Mouse (Mus musculus) forebrain, embryonic 16.5 days (tissue): ENCODE data around the gene Mettl21e. TPM values are rescaled to one million over a fixed set of nuclear protein-coding genes. Genes with fewer than 3 reads are reported as not detected.

Experiments
- ATAC-seq: fragments of 200-750 bp; cut with Nextera tagmentation; 2 replicates; pipeline ENCODE4 v1.8.0; 2017; ENCODE audit warnings: mild to moderate bottlenecking, moderate library complexity
- H3K27ac ChIP-seq: fragments of 300-500 bp; sonication (generic); 2 replicates; pipeline ENCODE4 v1.5.1; 2014; ENCODE audit warnings: low read length, control low read depth
- H3K27me3 ChIP-seq: fragments of 300-500 bp; sonication (generic); replicated peaks from 2 replicates; pipeline ENCODE4 v1.6.1; 2014; ENCODE audit warnings: low read length; ENCODE audit not compliant: control insufficient read depth, insufficient read depth
- H3K36me3 ChIP-seq: fragments of 300-500 bp; sonication (generic); 2 replicates; pipeline ENCODE4 v1.6.1; 2014; ENCODE audit not compliant: control insufficient read depth, insufficient read depth
- H3K4me1 ChIP-seq: fragments of 300-500 bp; sonication (generic); replicated peaks from 2 replicates; pipeline ENCODE4 v1.6.1; 2014; ENCODE audit warnings: low read length; ENCODE audit not compliant: control insufficient read depth, insufficient read depth
- H3K4me2 ChIP-seq: fragments of 300-500 bp; sonication (generic); 2 replicates; pipeline ENCODE4 v1.6.1; 2014; ENCODE audit warnings: mild to moderate bottlenecking, low read length, control low read depth
- H3K4me3 ChIP-seq: fragments of 300-500 bp; sonication (generic); replicated peaks from 2 replicates; pipeline ENCODE4 v1.5.1; 2014; ENCODE audit warnings: mild to moderate bottlenecking, low read length, control low read depth
- H3K9ac ChIP-seq: fragments of 300-500 bp; sonication (generic); replicated peaks from 2 replicates; pipeline ENCODE4 v1.6.1; 2014; ENCODE audit warnings: low read depth, low read length, control low read depth
- H3K9me3 ChIP-seq: fragments of 300-500 bp; sonication (generic); 2 replicates; pipeline ENCODE4 v1.6.1; 2016; ENCODE audit warnings: low read length; ENCODE audit not compliant: control insufficient read depth
- WGBS: fragments of 180-500 bp; shearing (Covaris S2); extraction: QIAGEN DNeasy Blood & Tissue Kit; methylation state at CpG from one replicate; pipeline ENCODE4 v1.1.7; 2014; 5-methylcytosine and 5-hydroxymethylcytosine counted together
- polyA plus RNA-seq: library from polyadenylated mRNA; unstranded; fragments of >200 nt; fragmentation: Nextera tagmentation; extraction: Ambion mirVana; gene quantifications from 2 replicates; pipeline ENCODE4 v1.2.1, GENCODE M21; 2015

The Mettl21e gene
- polyA plus RNA-seq, 1 experiment from 2014 or later = 0.08 TPM

DNA sequence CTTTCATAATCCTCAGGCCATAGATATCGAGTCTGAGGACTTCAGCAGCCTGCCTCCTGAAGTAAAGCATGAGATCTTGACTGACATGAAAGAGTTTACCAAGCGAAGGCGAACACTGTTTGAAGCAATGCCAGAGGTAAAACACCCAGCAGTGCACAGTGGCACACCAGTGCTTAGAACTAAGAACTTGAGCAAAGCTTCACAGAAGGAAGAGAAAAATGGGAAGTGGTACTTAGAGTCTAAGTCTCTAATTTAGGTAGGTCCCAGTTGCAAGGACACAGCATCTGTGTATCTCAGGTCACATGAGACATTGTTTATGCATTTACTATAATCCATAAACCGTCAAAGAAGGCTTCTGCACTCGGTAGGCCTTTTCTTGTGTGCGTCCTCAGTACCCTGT is 56.9 kb downstream of the Mettl21e start:
- no peaks in the 10 kb centered on the region for H3K9me3 ChIP-seq
- WGBS = 95% methylated on average over 6 of the region's 6 CpGs
- H3K36me3 ChIP-seq = peaks cover 61% of the 10 kb centered on the region
- no peaks in the 10 kb centered on the region for H3K4me1 ChIP-seq
- no peak overlapping the region for H3K27ac ChIP-seq
- H3K4me3 ChIP-seq = no peak overlapping the region
- no peak overlapping the region for H3K9ac ChIP-seq
- H3K4me2 ChIP-seq = no peak overlapping the region
- no peak for ATAC-seq
- no peaks in the 10 kb centered on the region for H3K27me3 ChIP-seq

DNA sequence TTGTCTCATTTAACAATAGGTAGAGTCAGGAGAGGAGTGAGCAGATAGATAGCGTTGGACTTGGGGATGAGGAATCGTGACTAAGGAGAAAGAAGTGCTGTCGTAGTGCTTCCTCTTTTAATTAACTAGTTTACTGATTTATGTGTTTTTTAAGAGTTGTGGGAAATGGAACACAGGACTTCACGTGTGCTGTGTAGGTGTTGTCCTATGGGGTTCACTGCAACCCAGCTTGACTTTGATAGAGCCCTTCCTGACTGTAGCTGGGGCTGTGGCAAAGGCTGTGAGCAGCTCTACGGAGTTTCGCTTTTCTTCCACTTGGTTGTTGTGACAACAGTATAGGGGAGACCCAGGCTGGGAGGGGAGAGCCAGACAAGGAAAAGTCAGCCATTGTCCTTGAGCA is 60.4 kb downstream of the Mettl21e start:
- H3K9ac ChIP-seq = no peak overlapping the region
- ATAC-seq = no peak
- WGBS = 90% methylated on average over 6 of the region's 6 CpGs
- peaks cover 40% of the 10 kb centered on the region for H3K36me3 ChIP-seq
- H3K27me3 ChIP-seq = no peaks in the 10 kb centered on the region
- no peak overlapping the region for H3K27ac ChIP-seq
- no peak overlapping the region for H3K4me2 ChIP-seq
- H3K4me1 ChIP-seq = no peaks in the 10 kb centered on the region
- no peaks in the 10 kb centered on the region for H3K9me3 ChIP-seq
- no peak overlapping the region for H3K4me3 ChIP-seq

DNA sequence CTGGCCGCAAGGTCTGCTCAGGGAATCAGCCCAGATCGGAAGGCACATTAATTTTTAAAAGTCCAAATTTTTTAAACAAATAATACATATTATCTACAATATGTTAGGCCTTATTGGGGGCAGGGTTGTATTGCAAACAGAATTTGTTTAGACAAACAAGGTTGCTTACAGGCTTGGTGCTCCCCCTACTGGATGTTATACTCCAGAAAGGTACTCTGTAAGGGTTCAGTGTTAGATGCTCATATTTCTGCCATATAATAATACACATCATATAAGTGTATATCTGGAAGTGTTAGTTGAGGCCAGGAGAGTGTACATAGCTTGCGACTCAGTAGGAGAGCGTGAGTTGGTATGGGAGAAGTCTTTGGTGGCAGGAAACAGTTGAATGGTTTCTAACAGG is 63.5 kb downstream of the Mettl21e start:
- 98% methylated on average over 4 of the region's 4 CpGs for WGBS
- no peaks in the 10 kb centered on the region for H3K9me3 ChIP-seq
- no peak for ATAC-seq
- H3K4me2 ChIP-seq = no peak overlapping the region
- H3K36me3 ChIP-seq = peaks cover 19% of the 10 kb centered on the region
- H3K4me1 ChIP-seq = no peaks in the 10 kb centered on the region
- no peak overlapping the region for H3K27ac ChIP-seq
- no peak overlapping the region for H3K4me3 ChIP-seq
- no peaks in the 10 kb centered on the region for H3K27me3 ChIP-seq
- no peak overlapping the region for H3K9ac ChIP-seq

Other genes starting within 250 kb of the Mettl21e start
- 2.7 and 2.9 TPM in 2 replicates for gene Mettl21c, start 198.9 kb downstream of the Mettl21e start, polyA plus RNA-seq
- gene Gm8251, start 157.0 kb downstream of the Mettl21e start, polyA plus RNA-seq = 0.05 and 0.11 TPM in 2 replicates
- gene Tex30, start 116.5 kb downstream of the Mettl21e start, polyA plus RNA-seq = 64.6 and 75.4 TPM in 2 replicates
- 27.6 and 33.1 TPM in 2 replicates for gene Kdelc1, start 100.2 kb downstream of the Mettl21e start, polyA plus RNA-seq
- 33.2 and 38.4 TPM in 2 replicates for gene Bivm, start 100.0 kb downstream of the Mettl21e start, polyA plus RNA-seq
- gene Ercc5, start 71.2 kb downstream of the Mettl21e start, polyA plus RNA-seq = 35.3 and 39.4 TPM in 2 replicates